Mouse (Mus musculus) layer of hippocampus, adult 9-10 months (tissue): Measurements from ENCODE around the gene Nfkbil1.

Experiments used
- DNase-seq: peaks from one replicate; pipeline ENCODE4 v3.0.0; 2022; ENCODE audit warnings: low spot score

Nfkbil1 gene

DNA sequence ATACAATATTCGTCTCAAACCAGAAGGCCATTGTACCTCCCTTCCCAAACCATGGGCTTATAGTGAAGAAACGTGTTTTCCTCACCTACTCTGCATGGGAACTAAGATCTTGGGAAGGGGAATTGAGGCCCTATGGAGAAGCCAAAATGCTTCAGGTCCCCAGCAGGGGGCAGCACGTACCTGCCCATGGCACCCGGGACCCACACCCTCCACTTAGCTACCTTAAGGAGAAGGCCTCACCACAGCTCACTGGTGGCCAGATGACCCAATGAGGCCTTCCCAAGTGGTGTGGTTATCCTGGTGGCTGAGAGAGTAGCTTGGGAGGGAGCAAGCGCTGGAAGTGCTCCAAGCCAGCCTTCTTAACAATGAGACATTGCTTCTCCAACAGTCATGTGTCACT is 57.1 kb downstream of the Nfkbil1 start:
- DNase-seq = no peak

DNA sequence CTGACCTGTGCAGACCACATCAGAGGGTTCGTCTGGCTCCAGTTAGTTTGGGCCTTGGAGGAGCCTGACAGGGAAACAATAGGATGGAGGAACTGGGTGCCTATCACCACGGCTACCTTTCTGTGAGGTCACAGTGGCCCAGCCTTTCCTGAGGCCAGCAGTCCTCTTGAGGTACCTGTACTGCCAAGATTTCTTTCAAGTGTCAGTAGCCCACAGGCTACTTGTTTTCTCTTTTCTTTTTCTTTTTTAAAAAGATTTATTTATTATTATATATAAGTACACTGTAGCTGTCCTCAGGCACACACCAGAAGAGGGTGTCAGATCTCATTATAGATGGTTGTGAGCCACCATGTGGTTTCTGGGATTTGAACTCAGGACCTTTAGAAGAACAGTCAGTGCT is 59.6 kb downstream of the Nfkbil1 start, which contains the start of gene Aif1:
Aif1 (minus strand) TSS at position 101 of the 400 bp plus-strand sequence.
- DNase-seq = no peak

DNA sequence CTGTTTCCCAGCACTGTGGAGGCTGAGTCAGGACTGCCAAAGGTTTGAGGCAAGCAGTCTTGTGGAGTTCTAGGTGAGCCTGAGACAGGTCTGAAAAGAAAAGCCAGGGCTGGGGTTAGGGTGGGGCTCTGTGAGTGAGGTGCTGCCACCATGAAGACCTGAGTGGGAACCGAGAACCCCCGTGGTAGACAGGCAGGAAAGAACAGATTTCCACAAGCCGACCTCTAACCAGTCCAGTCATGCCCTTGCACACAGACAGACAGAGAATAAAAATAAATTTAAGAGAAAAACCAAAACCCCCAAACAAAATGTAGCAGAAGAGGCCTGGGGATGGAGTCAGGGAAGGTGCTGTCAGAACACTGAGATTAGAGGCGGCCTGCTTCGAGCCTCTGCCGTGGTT is 60.2 kb downstream of the Nfkbil1 start:
- no peak for DNase-seq

DNA sequence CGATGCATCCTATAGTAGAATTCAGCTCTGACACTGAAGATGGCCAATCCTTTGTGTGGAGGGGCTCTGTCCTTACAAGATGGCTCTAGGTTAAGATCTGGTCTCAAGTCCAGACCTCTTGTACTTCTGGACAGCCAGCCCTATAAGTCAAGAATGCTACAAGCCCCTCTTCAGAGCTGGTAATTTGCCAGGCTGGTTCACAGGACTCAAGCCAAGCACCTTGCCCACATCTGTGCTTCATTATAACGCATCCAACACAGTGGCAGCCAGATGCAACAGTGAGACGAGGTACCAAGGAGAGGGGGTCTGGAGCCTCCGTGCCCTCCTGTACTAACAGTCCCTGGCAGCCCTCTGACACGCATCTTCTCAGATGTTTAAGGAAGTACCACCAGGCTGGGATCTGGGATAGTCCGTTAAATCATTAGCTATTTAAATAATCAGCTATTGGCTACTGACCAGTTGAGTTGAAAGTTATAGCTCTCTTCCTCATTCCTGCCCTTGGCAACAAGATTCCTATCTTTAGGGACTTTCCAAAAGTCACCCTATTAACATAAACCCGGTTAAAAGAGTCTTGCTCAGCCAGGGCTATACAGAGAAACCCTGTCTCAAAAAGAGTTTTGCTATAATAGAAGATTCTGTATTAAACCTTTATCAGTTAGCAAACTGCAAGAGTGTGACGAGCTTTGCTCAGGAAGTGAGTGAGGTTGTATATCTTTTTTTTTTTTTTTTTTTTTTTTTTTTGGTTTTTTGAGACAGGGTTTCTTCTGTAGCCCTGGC is 61.2 kb downstream of the Nfkbil1 start:
- no peak for DNase-seq

DNA sequence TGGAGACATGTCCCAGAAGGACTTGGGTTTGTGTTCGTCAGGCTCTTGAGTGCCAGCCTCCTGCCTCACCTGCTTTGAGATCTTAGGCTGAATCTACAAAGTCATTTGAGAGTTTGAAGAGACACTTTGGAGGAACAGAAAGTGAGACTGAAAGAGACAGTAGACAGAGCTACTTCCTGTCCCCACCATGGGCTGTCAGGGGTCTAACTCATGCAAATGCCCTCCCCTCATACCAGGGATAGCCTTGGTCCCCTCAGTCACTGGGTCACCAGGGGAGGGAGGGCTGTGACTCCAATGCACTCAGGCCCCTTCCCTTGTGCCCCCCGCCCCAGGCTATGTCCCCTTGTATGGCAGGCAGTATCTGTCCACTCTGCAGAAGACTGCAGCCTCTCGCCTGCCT is 62.3 kb downstream of the Nfkbil1 start:
- DNase-seq = no peak

DNA sequence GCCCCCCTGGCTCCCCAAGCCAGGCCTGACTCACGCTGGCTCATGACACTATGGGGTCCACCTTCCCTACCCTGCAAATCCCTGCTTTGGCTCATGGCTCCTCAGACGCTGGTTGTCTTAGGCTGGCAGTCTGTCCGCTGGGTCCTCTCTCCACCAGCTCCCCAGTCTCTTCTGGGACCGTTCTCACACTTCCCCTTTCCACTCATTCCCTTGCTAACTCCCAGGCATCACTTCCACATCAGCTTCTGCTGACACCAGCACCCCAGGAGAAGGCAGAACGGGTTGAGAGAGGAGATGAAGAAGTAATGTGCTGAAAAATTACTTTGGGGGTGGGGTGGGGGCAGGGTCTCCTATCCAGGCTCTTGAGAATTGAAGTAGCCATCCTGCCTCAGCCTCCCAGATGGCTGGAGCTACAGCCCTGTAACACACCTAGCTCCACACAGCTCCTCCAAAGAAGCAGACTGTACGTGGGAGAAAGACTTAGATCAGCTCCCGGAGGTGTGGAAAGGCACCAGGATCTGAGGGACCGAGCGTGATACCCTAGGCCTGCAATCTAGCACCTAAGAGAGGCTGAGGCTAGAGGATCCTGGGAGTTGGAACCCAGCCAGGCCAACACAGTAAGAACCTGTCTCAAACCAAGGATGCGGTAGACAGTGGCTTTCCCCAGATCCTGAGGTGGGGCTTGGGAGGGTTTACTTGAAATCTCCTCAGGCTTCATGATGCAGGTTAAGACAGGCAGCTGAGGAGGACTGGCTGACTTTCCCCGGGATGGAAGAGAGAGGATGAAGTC is 63.0 kb downstream of the Nfkbil1 start:
- no peak for DNase-seq
